Mouse (Mus musculus) small intestine, adult 2 months (tissue): Measurements from ENCODE around the gene Lin52.

Source experiments
- CTCF ChIP-seq: fragments of 200-500 bp; IDR thresholded peaks from 2 replicates; pipeline ENCODE4 v1.5.1; 2012; ENCODE audit warnings: low read depth, mild to moderate bottlenecking, control low read depth, inconsistent platforms, low read length, moderate library complexity, mixed read lengths; ENCODE audit not compliant: insufficient replicate concordance, insufficient read length; ENCODE audit errors: extremely low read depth
- POLR2A ChIP-seq: fragments of 200-500 bp; IDR thresholded peaks from 2 replicates; pipeline ENCODE4 v1.6.1; 2012; ENCODE audit warnings: low read depth, mild to moderate bottlenecking, control low read depth, inconsistent platforms, low read length, moderate library complexity

DNA sequence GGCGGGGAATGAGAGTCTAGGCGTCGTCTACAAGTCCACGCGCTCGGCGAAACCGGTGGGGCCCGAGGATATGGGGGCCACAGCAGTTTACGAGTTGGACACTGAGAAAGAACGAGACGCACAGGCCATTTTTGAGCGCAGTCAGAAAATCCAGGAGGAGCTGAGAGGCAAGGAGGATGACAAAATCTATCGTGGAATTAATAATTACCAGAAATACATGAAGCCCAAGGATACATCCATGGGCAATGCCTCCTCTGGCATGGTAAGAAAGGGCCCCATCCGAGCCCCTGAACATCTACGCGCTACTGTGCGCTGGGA is 33.7 kb upstream of the Lin52 start:
- no peak for TF ChIP-seq CTCF
- no peak for TF ChIP-seq POLR2A
